Mouse (Mus musculus) intestine, postnatal 0 days (tissue): ENCODE measurements around the gene Tnnc2. TPM values are rescaled to one million over a fixed set of nuclear protein-coding genes. Genes with fewer than 3 reads are reported as not detected.
A peak's percentile ranks its signal among the peaks of the same experiment; 100 is the strongest.

Source experiments
- ATAC-seq: fragments of 200-750 bp; cut with Nextera tagmentation; 2 replicates; pipeline ENCODE4 v1.8.0; 2017; ENCODE audit warnings: mild to moderate bottlenecking, moderate TSS enrichment, moderate library complexity
- H3K27ac ChIP-seq: fragments of 300-500 bp; sonication (generic); 2 replicates; pipeline ENCODE4 v1.5.1; 2014; ENCODE audit warnings: mild to moderate bottlenecking, low read depth, low read length, moderate library complexity
- H3K27me3 ChIP-seq: fragments of 300-500 bp; sonication (generic); replicated peaks from 2 replicates; pipeline ENCODE4 v1.6.1; 2014; ENCODE audit warnings: low read length, mixed read lengths; ENCODE audit not compliant: control insufficient read depth, insufficient read depth
- H3K36me3 ChIP-seq: fragments of 300-500 bp; sonication (generic); 2 replicates; pipeline ENCODE4 v1.6.1; 2014; ENCODE audit warnings: mild to moderate bottlenecking, moderate library complexity; ENCODE audit not compliant: control insufficient read depth, insufficient read depth
- H3K4me1 ChIP-seq: fragments of 300-500 bp; sonication (generic); replicated peaks from 2 replicates; pipeline ENCODE4 v1.6.1; 2014; ENCODE audit warnings: antibody characterized with exemption, low read length, mixed read lengths; ENCODE audit not compliant: control insufficient read depth, insufficient read depth
- H3K4me2 ChIP-seq: fragments of 300-500 bp; sonication (generic); replicated peaks from 2 replicates; pipeline ENCODE4 v1.6.1; 2014; ENCODE audit warnings: low read depth, mild to moderate bottlenecking, moderate library complexity
- H3K4me3 ChIP-seq: fragments of 300-500 bp; sonication (generic); 2 replicates; pipeline ENCODE4 v1.5.1; 2014; ENCODE audit warnings: low read depth, low read length
- H3K9ac ChIP-seq: fragments of 300-500 bp; sonication (generic); 2 replicates; pipeline ENCODE4 v1.6.1; 2014; ENCODE audit warnings: mild to moderate bottlenecking, low read depth, low read length
- H3K9me3 ChIP-seq: fragments of 300-500 bp; sonication (generic); 2 replicates; pipeline ENCODE4 v1.6.1; 2016; ENCODE audit warnings: mixed run types; ENCODE audit not compliant: control insufficient read depth
- CTCF ChIP-seq: sonication (generic); IDR thresholded peaks from 2 replicates; pipeline ENCODE4 v1.5.1; 2016; ENCODE audit warnings: low read depth, mild to moderate bottlenecking, control low read depth, antibody characterized with exemption, moderate library complexity
- WGBS: fragments of 180-500 bp; shearing (Covaris S2); extraction: QIAGEN DNeasy Blood & Tissue Kit; methylation state at CpG from one replicate; pipeline ENCODE4 v1.1.7; 2014; 5-methylcytosine and 5-hydroxymethylcytosine counted together
- polyA plus RNA-seq: library from polyadenylated mRNA; unstranded; fragments of >200 nt; fragmentation: Nextera tagmentation; extraction: Ambion mirVana; gene quantifications from 2 replicates; pipeline ENCODE4 v1.2.1, GENCODE M21; 2015

Gene Tnnc2
- polyA plus RNA-seq, 1 experiment from 2014 or later, result 0.51 TPM

DNA sequence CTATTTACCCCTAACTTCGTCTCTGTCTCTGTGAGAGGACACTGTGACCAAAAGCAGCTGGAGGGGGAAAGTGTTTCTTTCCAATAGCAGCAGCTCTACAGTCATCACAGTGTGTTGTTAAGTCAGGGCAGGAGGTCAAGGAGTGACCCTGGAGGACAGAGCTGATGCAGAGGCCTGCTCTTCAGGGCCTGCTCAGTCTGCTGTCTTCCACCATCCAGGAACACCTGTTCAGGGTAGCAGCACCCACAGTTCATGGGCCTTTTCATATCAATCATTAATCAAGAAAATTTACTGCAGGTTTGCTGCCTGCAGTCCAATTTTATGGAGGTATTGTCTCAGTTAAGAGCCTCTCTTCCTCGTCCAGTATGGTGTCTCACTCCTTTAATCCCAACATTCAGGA is 33.8 kb upstream of the Tnnc2 start:
- Histone ChIP-seq H3K4me2 (no peak overlapping the region), H3K27ac (peak overlapping the region; percentile 8; the same call in 1 of the 2 replicates), H3K27me3 (no peaks in the 10 kb centered on the region), H3K9me3 (no peaks in the 10 kb centered on the region), H3K36me3 (peaks cover 13% of the 10 kb centered on the region; the same call in 1 of the 2 replicates), H3K4me1 (no peaks in the 10 kb centered on the region; the same call in 1 of the 2 replicates), H3K4me3 (no peak overlapping the region), H3K9ac (no peak overlapping the region)
- no peak for TF ChIP-seq CTCF
- peak; percentile 62 for ATAC-seq
- 34% methylated on average over 2 of the region's 2 CpGs for WGBS

DNA sequence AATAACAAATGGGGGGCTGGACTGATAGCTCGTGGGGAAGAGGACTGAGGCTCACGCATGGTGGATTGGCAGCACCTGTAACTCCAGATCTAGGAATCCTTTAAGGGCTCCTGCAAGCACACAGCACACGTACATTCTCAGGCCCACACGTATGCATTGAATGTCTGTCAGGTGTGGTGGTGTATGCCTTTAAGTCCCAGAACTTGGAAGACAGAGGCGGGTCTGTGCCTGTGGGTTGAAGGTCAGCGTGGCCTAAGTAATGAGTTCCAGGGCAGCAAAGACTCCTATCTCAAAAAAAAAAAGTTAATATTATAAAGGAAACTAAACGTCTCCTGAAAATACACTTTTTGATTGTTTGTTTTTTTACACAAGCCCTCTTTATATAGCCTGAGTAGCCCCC is 26.8 kb upstream of the Tnnc2 start:
- Histone ChIP-seq H3K4me2 (peak overlapping the region; percentile 87), H3K9me3 (no peaks in the 10 kb centered on the region), H3K4me1 (no peaks in the 10 kb centered on the region), H3K9ac (no peak overlapping the region; the same call in 1 of the 2 replicates), H3K27ac (peak overlapping the region; percentile 50), H3K36me3 (peaks cover 22% of the 10 kb centered on the region), H3K4me3 (0 out of 2 replicates have a peak overlapping the region, but pooled peaks have one; percentile 80), H3K27me3 (no peaks in the 10 kb centered on the region)
- WGBS, result 33% methylated on average over 7 of the region's 7 CpGs
- TF ChIP-seq CTCF, result no peak
- ATAC-seq, result no peak

- under 1% methylated on average over 21 of the region's 21 CpGs for WGBS
- Histone ChIP-seq H3K9me3 (no peaks in the 10 kb centered on the region), H3K9ac (peak overlapping the region; percentile 71), H3K4me3 (peak overlapping the region; percentile 80), H3K4me1 (no peaks in the 10 kb centered on the region), H3K27me3 (no peaks in the 10 kb centered on the region), H3K27ac (peak overlapping the region; percentile 85), H3K36me3 (peaks cover 26% of the 10 kb centered on the region), H3K4me2 (peak overlapping the region; percentile 87)
- ATAC-seq, result peak; percentile 63
- 0 out of 2 replicates have a peak, but pooled peaks have one; percentile 2 for TF ChIP-seq CTCF
These were observed 25.6 kb upstream of the Tnnc2 start for GRCm38 (mm10) chr2:164805332-164805718.

GRCm38 (mm10) chr2:164804533-164805331 is 25.0 kb upstream of the Tnnc2 start, which contains the start of the genes Acot8 and Zswim3:
Gene Acot8 (minus strand): TSS chr2:164804882.
Gene Zswim3 (plus strand): TSS chr2:164805098.
- Histone ChIP-seq H3K9me3 (no peaks in the 10 kb centered on the region), H3K4me1 (no peaks in the 10 kb centered on the region), H3K27me3 (no peaks in the 10 kb centered on the region), H3K27ac (peak within 1 kb of the TSS; percentile 85), H3K4me2 (peak within 1 kb of the TSS; percentile 87), H3K36me3 (peaks cover 32% of the 10 kb centered on the region), H3K4me3 (peak within 1 kb of the TSS; percentile 80), H3K9ac (peak within 1 kb of the TSS; percentile 74)
- under 1% methylated on average over 47 of the region's 47 CpGs for WGBS
- TF ChIP-seq CTCF, result peak; percentile 17; the same call in 1 of the 2 replicates
- ATAC-seq, result peak; percentile 95

- peak overlapping the region; percentile 85 for H3K27ac ChIP-seq
- H3K9me3 ChIP-seq, result no peaks in the 10 kb centered on the region
- H3K4me3 ChIP-seq, result peak overlapping the region; percentile 80
- ATAC-seq, result no peak
- H3K4me1 ChIP-seq, result no peaks in the 10 kb centered on the region
- WGBS, result 43% methylated on average over 1 of the region's 1 CpGs
- H3K27me3 ChIP-seq, result no peaks in the 10 kb centered on the region
- H3K9ac ChIP-seq, result peak overlapping the region; percentile 74
- H3K4me2 ChIP-seq, result peak overlapping the region; percentile 87
- no peak for TF ChIP-seq CTCF
- peaks cover 32% of the 10 kb centered on the region for H3K36me3 ChIP-seq
These were observed 24.1 kb upstream of the Tnnc2 start for GRCm38 (mm10) chr2:164803921-164804313.

- Histone ChIP-seq H3K9ac (peak overlapping the region; percentile 74), H3K4me3 (peak overlapping the region; percentile 80), H3K9me3 (no peaks in the 10 kb centered on the region), H3K27ac (peak overlapping the region; percentile 85), H3K36me3 (peaks cover 28% of the 10 kb centered on the region), H3K27me3 (no peaks in the 10 kb centered on the region), H3K4me1 (no peaks in the 10 kb centered on the region), H3K4me2 (peak overlapping the region; percentile 87)
- no peak for TF ChIP-seq CTCF
- ATAC-seq, result 0 out of 2 replicates have a peak, but pooled peaks have one; percentile 17
- 49% methylated on average over 16 of the region's 16 CpGs for WGBS
These were observed 23.6 kb upstream of the Tnnc2 start for GRCm38 (mm10) chr2:164803201-164803920.
